Comparison of ENCODE assay signal across 8 mouse cellular contexts in genomic region chr8:8689454-8690145, GRCm38 (mm10). TPM values are rescaled to one million over a fixed set of nuclear protein-coding genes. Genes with fewer than 3 reads are reported as not detected.
DNase-seq lines count a peak whose midpoint lies in the region; ATAC-seq and TF ChIP-seq lines count a peak whose summit lies in the region.

No protein-coding gene starts in this region.

- peaks cover 54% of the 10 kb centered on the region for H3K79me3 ChIP-seq in C2C12 (ENCODE audit: low read depth)

- ATAC-seq in erythroblast, adult 5-6 weeks (replicated peaks; ENCODE audit: low FRiP score, poor library complexity, severe bottlenecking) = 0 out of 2 replicates have a peak, but pooled peaks have one; percentile 20
- ATAC-seq in heart, embryonic 13.5 days (ENCODE audit: extremely low read depth, insufficient number of reproducible peaks, low FRiP score, low TSS enrichment) = peak; percentile 42; the same call in 1 of the 2 replicates
- peak; percentile 69 for ATAC-seq in kidney, postnatal 0 days (replicated peaks; ENCODE audit: low FRiP score, low read depth)
- peak; percentile 70 for ATAC-seq in liver, embryonic 12.5 days
- ATAC-seq in stomach, embryonic 14.5 days (ENCODE audit: insufficient number of reproducible peaks, insufficient read depth, low FRiP score, low read depth) = peak; percentile 70

- H3K36me3 ChIP-seq in C2C12 (ENCODE audit: control insufficient read depth, insufficient read depth) = peaks cover 17% of the 10 kb centered on the region
- H3K36me3 ChIP-seq in heart, embryonic 13.5 days = no peaks in the 10 kb centered on the region
- H3K36me3 ChIP-seq in kidney, postnatal 0 days (ENCODE audit: insufficient read depth, low read length) = no peaks in the 10 kb centered on the region
- H3K36me3 ChIP-seq in liver, embryonic 12.5 days = 0 out of 2 replicates have a peak, but pooled peaks cover 6% of the 10 kb centered on the region
- no peaks in the 10 kb centered on the region for H3K36me3 ChIP-seq in stomach, embryonic 14.5 days (ENCODE audit: control insufficient read depth, insufficient read depth, low read length)

- under 1% methylated on average over 42 of the region's 68 CpGs for WGBS in heart, embryonic 13.5 days
- whole genome bisulfite sequencing in kidney, postnatal 0 days = under 1% methylated on average over 68 of the region's 68 CpGs
- WGBS in liver, embryonic 12.5 days (ENCODE audit: insufficient replicate concordance) = under 1% methylated on average over 68 of the region's 68 CpGs
- under 1% methylated on average over 61 of the region's 68 CpGs for WGBS in stomach, embryonic 14.5 days

- no peaks in the 10 kb centered on the region for H3K9me3 ChIP-seq in heart, embryonic 13.5 days
- no peaks in the 10 kb centered on the region for H3K9me3 ChIP-seq in kidney, postnatal 0 days (replicated peaks; ENCODE audit: low read length)
- H3K9me3 ChIP-seq in liver, embryonic 12.5 days (replicated peaks) = no peaks in the 10 kb centered on the region
- no peaks in the 10 kb centered on the region for H3K9me3 ChIP-seq in stomach, embryonic 14.5 days (ENCODE audit: control insufficient read depth, low read depth, low read length)

- peaks cover 59% of the 10 kb centered on the region for H3K79me2 ChIP-seq in C2C12 (ENCODE audit: control insufficient read depth, insufficient read depth)

- peak overlapping the region; percentile 73 for H3K27ac ChIP-seq in bone marrow macrophage, adult 2 months (ENCODE audit: insufficient read depth, low read depth, low read length)
- H3K27ac ChIP-seq in heart, embryonic 13.5 days (replicated peaks) = peak overlapping the region; percentile 96
- H3K27ac ChIP-seq in kidney, postnatal 0 days = peak overlapping the region; percentile 97
- peak overlapping the region; percentile 93 for H3K27ac ChIP-seq in liver, embryonic 12.5 days
- H3K27ac ChIP-seq in stomach, embryonic 14.5 days (ENCODE audit: low read length) = peak overlapping the region; percentile 95

- TF ChIP-seq POLR2A in bone marrow macrophage, adult 2 months (IDR thresholded peaks at IDR 0.05; ENCODE audit: borderline replicate concordance, low read depth, low read length) = no peak

- H3K9ac ChIP-seq in heart, embryonic 13.5 days = peak overlapping the region; percentile 99
- peak overlapping the region; percentile 100 for H3K9ac ChIP-seq in kidney, postnatal 0 days (ENCODE audit: low read depth, low read length)
- peak overlapping the region; percentile 96 for H3K9ac ChIP-seq in liver, embryonic 12.5 days
- H3K9ac ChIP-seq in stomach, embryonic 14.5 days (replicated peaks; ENCODE audit: low read depth, low read length) = peak overlapping the region; percentile 99

- peak overlapping the region; percentile 91 for H3K4me2 ChIP-seq in heart, embryonic 13.5 days
- H3K4me2 ChIP-seq in kidney, postnatal 0 days (ENCODE audit: low read length) = peak overlapping the region; percentile 82
- peak overlapping the region; percentile 83 for H3K4me2 ChIP-seq in liver, embryonic 12.5 days
- H3K4me2 ChIP-seq in stomach, embryonic 14.5 days (replicated peaks; ENCODE audit: low read depth, low read length) = peak overlapping the region; percentile 57

- H3ac ChIP-seq in C2C12 (ENCODE audit: control insufficient read depth, insufficient read length, low read depth) = peak overlapping the region; percentile 98

- peak; percentile 82 for DNase-seq in kidney, postnatal 0 days (ENCODE audit: low spot score)
- peak; percentile 38 to 52 for DNase-seq in natural killer cell, adult 2 months (ENCODE audit: low spot score in 2 of 2)

- peaks cover 25% of the 10 kb centered on the region for H3K4me1 ChIP-seq in bone marrow macrophage, adult 2 months (ENCODE audit: control insufficient read depth, insufficient read depth, low read length)
- H3K4me1 ChIP-seq in heart, embryonic 13.5 days = peaks cover 48% of the 10 kb centered on the region
- peaks cover 20% of the 10 kb centered on the region for H3K4me1 ChIP-seq in kidney, postnatal 0 days (replicated peaks; ENCODE audit: insufficient read depth, low read length)
- H3K4me1 ChIP-seq in liver, embryonic 12.5 days = peaks cover 43% of the 10 kb centered on the region
- peaks cover 30% of the 10 kb centered on the region for H3K4me1 ChIP-seq in stomach, embryonic 14.5 days (ENCODE audit: control insufficient read depth, insufficient read depth, low read length)

- TF ChIP-seq CTCF in C2C12 (IDR thresholded peaks at IDR 0.05; ENCODE audit: control insufficient read depth, insufficient read depth, insufficient read length) = no peak
- TF ChIP-seq CTCF in bone marrow macrophage, adult 2 months (IDR thresholded peaks at IDR 0.05; ENCODE audit: low read depth, low read length) = no peak
- TF ChIP-seq CTCF in kidney, postnatal 0 days (IDR thresholded peaks at IDR 0.05; ENCODE audit: low read depth) = no peak

- peak overlapping the region; percentile 89 for H3K4me3 ChIP-seq in C2C12 (ENCODE audit: insufficient read depth, poor library complexity, severe bottlenecking)
- H3K4me3 ChIP-seq in bone marrow macrophage, adult 2 months (ENCODE audit: insufficient read depth, low read length) = peak overlapping the region; percentile 64
- peak overlapping the region; percentile 95 for H3K4me3 ChIP-seq in heart, embryonic 13.5 days
- H3K4me3 ChIP-seq in kidney, postnatal 0 days (replicated peaks; ENCODE audit: low read depth, low read length) = peak overlapping the region; percentile 92
- peak overlapping the region; percentile 93 for H3K4me3 ChIP-seq in liver, embryonic 12.5 days
- peak overlapping the region; percentile 58 for H3K4me3 ChIP-seq in stomach, embryonic 14.5 days (ENCODE audit: low read depth, low read length)

- peaks cover 3% of the 10 kb centered on the region for H3K27me3 ChIP-seq in C2C12 (ENCODE audit: control insufficient read depth, insufficient read depth, insufficient read length)
- no peaks in the 10 kb centered on the region for H3K27me3 ChIP-seq in heart, embryonic 13.5 days (replicated peaks)
- H3K27me3 ChIP-seq in kidney, postnatal 0 days (ENCODE audit: insufficient read depth, low read length) = no peaks in the 10 kb centered on the region
- H3K27me3 ChIP-seq in liver, embryonic 12.5 days (replicated peaks) = peaks cover 9% of the 10 kb centered on the region; the same call in 1 of the 2 replicates
- H3K27me3 ChIP-seq in stomach, embryonic 14.5 days (ENCODE audit: control insufficient read depth, insufficient read depth, low read length) = no peaks in the 10 kb centered on the region

TF ChIP-seq in C2C12, 6 proteins besides CTCF, POLR2A, EP300 and RAD21:
- TF ChIP-seq MAX (IDR thresholded peaks at IDR 0.05) = peak; percentile 64
- no peak for TF ChIP-seq MYOD1 (IDR thresholded peaks at IDR 0.05; ENCODE audit: control insufficient read depth, insufficient read length, low read depth)
- TF ChIP-seq MYOG (IDR thresholded peaks at IDR 0.05; ENCODE audit: control insufficient read depth, extremely low read depth, insufficient read length) = no peak
- TF ChIP-seq USF1 (IDR thresholded peaks at IDR 0.05; ENCODE audit: low read depth) = peak; percentile 76
TF ChIP-seq in C2C12: peak in this region for 2.

RNA-seq across cellular contexts. Expression of gene Arglu1, which starts 0.7 kb away (rescaled TPM):
- 20.9 TPM for polyA plus RNA-seq in C2C12 (2012; fragmentation: generic; extraction: Trizol)
- 81.2 and 98.3 TPM in 2 replicates for polyA plus RNA-seq in bone marrow macrophage, adult 2 months (2012; ENCODE audit: insufficient read depth, insufficient read length, missing spikeins)
- total RNA-seq in erythroblast, adult 5-6 weeks (2015; ENCODE audit: low replicate concordance) = 24.6 and 28.0 TPM in 2 replicates
- total RNA-seq in erythroblast, adult 5-6 weeks (2017; ENCODE audit: low replicate concordance) = 39.0 and 59.4 TPM in 2 replicates
- 79.0 and 86.7 TPM in 2 replicates for polyA plus RNA-seq in heart, embryonic 13.5 days (2015; fragmentation: Nextera tagmentation; extraction: Ambion mirVana)
- polyA plus RNA-seq in kidney, postnatal 0 days (2015; fragmentation: Nextera tagmentation; extraction: Ambion mirVana) = 160 and 169 TPM in 2 replicates
- polyA plus RNA-seq in liver, embryonic 12.5 days (2016; fragmentation: Nextera tagmentation; extraction: Ambion mirVana) = 75.4 and 79.5 TPM in 2 replicates
- 151 and 156 TPM in 2 replicates for polyA plus RNA-seq in stomach, embryonic 14.5 days (2014; fragmentation: Nextera tagmentation; extraction: Ambion mirVana)

RNA-seq across cellular contexts. Expression of gene Efnb2, which starts 28.6 kb away (rescaled TPM):
- 15.1 TPM for polyA plus RNA-seq in C2C12 (2012; fragmentation: generic; extraction: Trizol)
- 0.44 and 0.67 TPM in 2 replicates for polyA plus RNA-seq in bone marrow macrophage, adult 2 months (2012; ENCODE audit: insufficient read depth, insufficient read length, missing spikeins)
- total RNA-seq in erythroblast, adult 5-6 weeks (2015; ENCODE audit: low replicate concordance) = not detected in 2 replicates
- not detected in 2 replicates for total RNA-seq in erythroblast, adult 5-6 weeks (2017; ENCODE audit: low replicate concordance)
- 11.4 and 11.7 TPM in 2 replicates for polyA plus RNA-seq in heart, embryonic 13.5 days (2015; fragmentation: Nextera tagmentation; extraction: Ambion mirVana)
- 24.0 and 27.4 TPM in 2 replicates for polyA plus RNA-seq in kidney, postnatal 0 days (2015; fragmentation: Nextera tagmentation; extraction: Ambion mirVana)
- polyA plus RNA-seq in liver, embryonic 12.5 days (2016; fragmentation: Nextera tagmentation; extraction: Ambion mirVana) = 2.8 and 3.3 TPM in 2 replicates
- polyA plus RNA-seq in stomach, embryonic 14.5 days (2014; fragmentation: Nextera tagmentation; extraction: Ambion mirVana) = 28.6 and 30.4 TPM in 2 replicates

Comparison
In these comparisons a context has a peak if more than half of its experiments do, and no peak if none do; other contexts are left out.
1. Peak in every context shown above with its lines: DNase-seq, ATAC-seq, H3K4me3 ChIP-seq and H3K27ac ChIP-seq.
2. ATAC-seq: peak in every context shown above with its lines; median percentile 70 in liver, embryonic 12.5 days; 70 in stomach, embryonic 14.5 days; 69 in kidney, postnatal 0 days; 42 in heart, embryonic 13.5 days; 20 in erythroblast, adult 5-6 weeks.